Mouse (Mus musculus) cortical plate, adult 2 months (tissue): Measurements from ENCODE around the gene Hmgcs1. TPM values are rescaled to one million over a fixed set of nuclear protein-coding genes. Genes with fewer than 3 reads are reported as not detected.

ENCODE experiments used
- H3K27ac ChIP-seq: fragments of 200-500 bp; 2 replicates; pipeline ENCODE4 v1.5.1; 2012; ENCODE audit warnings: low read length, control low read depth, inconsistent platforms; ENCODE audit not compliant: insufficient read depth
- H3K4me1 ChIP-seq: fragments of 200-500 bp; 2 replicates; pipeline ENCODE4 v1.6.1; 2011; ENCODE audit warnings: low read length; ENCODE audit not compliant: control insufficient read depth, insufficient read depth
- H3K4me3 ChIP-seq: fragments of 200-500 bp; 2 replicates; pipeline ENCODE4 v1.5.1; 2011; ENCODE audit warnings: mild to moderate bottlenecking, low read length, control low read depth; ENCODE audit not compliant: insufficient read depth
- CTCF ChIP-seq: fragments of 200-500 bp; IDR thresholded peaks from 2 replicates; pipeline ENCODE4 v1.5.1; 2011; ENCODE audit warnings: mild to moderate bottlenecking, control low read depth, low read length; ENCODE audit not compliant: insufficient read depth; ENCODE audit errors: extremely low read depth
- POLR2A ChIP-seq: fragments of 200-500 bp; IDR thresholded peaks from 2 replicates; pipeline ENCODE4 v1.6.1; 2011; ENCODE audit warnings: mild to moderate bottlenecking, low read length, control low read depth; ENCODE audit not compliant: insufficient read depth; ENCODE audit errors: extremely low read depth
- polyA plus RNA-seq: library from polyadenylated mRNA; depleted of rRNA; stranded (reverse); fragments of >200 nt; gene quantifications from 2 replicates; pipeline ENCODE4 v1.2.3, GENCODE M21; 2012

Hmgcs1 gene
- polyA plus RNA-seq, 1 experiment: 222 TPM

GRCm38 (mm10) chr13:119713107-119713787 lies 23.1 kb downstream of the Hmgcs1 start:
- Histone ChIP-seq H3K4me1 (peaks cover 1% of the 10 kb centered on the region; the same call in 1 of the 2 replicates), H3K27ac (no peak overlapping the region), H3K4me3 (no peak overlapping the region)
- no peak for TF ChIP-seq POLR2A
- no peak for TF ChIP-seq CTCF

GRCm38 (mm10) chr13:119713821-119714220 lies 23.6 kb downstream of the Hmgcs1 start:
- H3K4me1 ChIP-seq: peaks cover 1% of the 10 kb centered on the region; the same call in 1 of the 2 replicates
- H3K4me3 ChIP-seq: no peak overlapping the region
- H3K27ac ChIP-seq: no peak overlapping the region
- TF ChIP-seq CTCF: no peak
- no peak for TF ChIP-seq POLR2A

- TF ChIP-seq CTCF: no peak
- no peak for TF ChIP-seq POLR2A
- Histone ChIP-seq H3K4me3 (no peak overlapping the region), H3K27ac (no peak overlapping the region), H3K4me1 (no peaks in the 10 kb centered on the region)
Observed at GRCm38 (mm10) chr13:119716105-119716504, 25.9 kb downstream of the Hmgcs1 start.

GRCm38 (mm10) chr13:119722447-119722846 lies 32.3 kb downstream of the Hmgcs1 start:
- TF ChIP-seq POLR2A (no peak), CTCF (no peak)
- Histone ChIP-seq H3K27ac (no peak overlapping the region), H3K4me1 (no peaks in the 10 kb centered on the region), H3K4me3 (no peak overlapping the region)

- TF ChIP-seq CTCF: no peak
- TF ChIP-seq POLR2A: no peak
- no peak overlapping the region for H3K4me3 ChIP-seq
- no peak overlapping the region for H3K27ac ChIP-seq
- no peaks in the 10 kb centered on the region for H3K4me1 ChIP-seq
Observed at GRCm38 (mm10) chr13:119723368-119723767, 33.2 kb downstream of the Hmgcs1 start.

GRCm38 (mm10) chr13:119724541-119724940 lies 34.4 kb downstream of the Hmgcs1 start:
- no peaks in the 10 kb centered on the region for H3K4me1 ChIP-seq
- no peak overlapping the region for H3K4me3 ChIP-seq
- TF ChIP-seq POLR2A (no peak), CTCF (no peak)
- no peak overlapping the region for H3K27ac ChIP-seq

- TF ChIP-seq CTCF: no peak
- TF ChIP-seq POLR2A: no peak
- no peak overlapping the region for H3K4me3 ChIP-seq
- no peak overlapping the region for H3K27ac ChIP-seq
- no peaks in the 10 kb centered on the region; the same call in 1 of the 2 replicates for H3K4me1 ChIP-seq
Observed at GRCm38 (mm10) chr13:119727608-119728387, 37.6 kb downstream of the Hmgcs1 start.

GRCm38 (mm10) chr13:119729406-119729805 lies 39.2 kb downstream of the Hmgcs1 start:
- TF ChIP-seq POLR2A (no peak), CTCF (no peak)

GRCm38 (mm10) chr13:119731448-119731847 lies 41.3 kb downstream of the Hmgcs1 start:
- H3K4me3 ChIP-seq: no peak overlapping the region
- no peak for TF ChIP-seq CTCF
- no peak for TF ChIP-seq POLR2A
- no peaks in the 10 kb centered on the region; the same call in 1 of the 2 replicates for H3K4me1 ChIP-seq
- H3K27ac ChIP-seq: no peak overlapping the region

More at GRCm38 (mm10) chr13:119729406-119729805, 39.2 kb downstream of the Hmgcs1 start:
- Histone ChIP-seq H3K4me1 (no peaks in the 10 kb centered on the region; the same call in 1 of the 2 replicates), H3K4me3 (no peak overlapping the region), H3K27ac (no peak overlapping the region)
